Mouse (Mus musculus) skeletal muscle tissue, adult 2 months (tissue): Measurements from ENCODE around the gene Dcaf12.

Source experiments
- DNase-seq: peaks from one replicate; pipeline ENCODE4 v3.0.0-alpha.2; 2012; ENCODE audit warnings: low read depth, low spot score

Dcaf12 gene

DNA sequence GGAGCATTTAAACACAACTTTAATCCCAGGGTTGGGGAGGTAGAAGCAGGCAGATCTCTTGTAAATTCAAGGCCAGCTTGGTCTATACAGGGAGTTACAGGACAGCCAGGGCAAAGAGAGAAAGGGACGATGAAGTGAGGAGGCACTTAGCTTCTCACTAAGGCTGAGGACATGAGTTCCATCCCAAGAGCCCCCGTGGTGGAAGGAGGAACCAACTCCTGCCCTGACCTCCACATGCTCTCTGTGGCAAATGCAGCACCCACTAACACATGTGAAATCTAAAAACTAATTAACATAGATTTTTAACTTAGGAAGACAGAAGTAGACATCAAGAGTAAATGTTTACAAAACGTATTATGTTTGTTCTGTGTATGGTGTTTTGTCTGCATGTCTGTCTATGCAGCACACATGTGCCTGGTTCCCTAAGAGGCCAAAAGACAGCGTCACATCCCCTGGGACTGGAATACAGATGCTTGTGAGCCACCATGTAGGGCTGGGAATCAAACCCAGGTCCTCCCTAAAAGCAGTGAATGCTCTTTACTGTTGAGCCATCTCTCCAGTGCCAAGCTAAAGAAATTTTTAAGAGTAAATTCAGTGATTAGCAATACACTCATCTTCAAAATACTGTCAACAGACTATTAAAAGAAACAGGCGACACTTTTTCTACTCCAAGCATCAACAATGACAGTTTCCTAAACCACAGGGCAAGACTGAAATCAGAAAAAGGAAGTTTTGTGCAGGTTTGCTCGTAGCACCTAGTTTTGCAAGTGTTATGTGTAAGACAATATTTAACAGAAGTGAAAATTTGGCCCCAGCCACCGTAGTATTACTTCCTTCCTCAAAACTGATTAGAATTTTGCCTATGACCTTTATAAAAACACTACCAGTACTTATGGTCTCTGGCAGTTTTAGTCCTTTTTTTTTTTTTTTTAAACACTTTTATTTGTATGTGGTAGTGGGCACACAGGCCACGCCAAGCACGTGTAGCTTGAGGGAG lies 3.8 kb downstream of the Dcaf12 start:
- no peak for DNase-seq

GRCm38 (mm10) chr4:41307406-41307805 lies 7.3 kb downstream of the Dcaf12 start:
- no peak for DNase-seq

- DNase-seq: no peak
Observed at GRCm38 (mm10) chr4:41304302-41304701, 10.4 kb downstream of the Dcaf12 start.

GRCm38 (mm10) chr4:41303671-41304070 lies 11.0 kb downstream of the Dcaf12 start:
- DNase-seq: no peak

- no peak for DNase-seq
Observed at GRCm38 (mm10) chr4:41298976-41299375, 15.7 kb downstream of the Dcaf12 start.

DNA sequence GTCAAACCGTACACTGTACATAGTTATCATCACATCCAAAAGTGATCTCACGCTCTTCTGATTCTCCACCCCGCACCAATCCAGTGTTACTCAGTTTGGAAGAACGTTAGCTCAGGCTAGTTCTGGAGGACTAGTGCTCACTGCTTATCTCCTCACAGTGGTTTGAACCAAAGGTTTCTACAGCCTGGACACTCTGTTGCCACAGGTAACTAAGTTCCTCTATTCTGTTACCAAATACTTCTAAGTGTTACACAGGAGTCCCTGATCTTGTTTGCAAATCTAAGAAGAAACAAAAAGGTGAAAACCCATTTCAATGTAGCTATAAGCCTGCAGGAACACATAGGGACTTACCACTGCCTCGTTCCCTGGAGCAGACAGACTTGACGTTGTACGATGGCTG lies 18.7 kb downstream of the Dcaf12 start:
- DNase-seq: no peak

GRCm38 (mm10) chr4:41295507-41295906 lies 19.2 kb downstream of the Dcaf12 start:
- no peak for DNase-seq

DNA sequence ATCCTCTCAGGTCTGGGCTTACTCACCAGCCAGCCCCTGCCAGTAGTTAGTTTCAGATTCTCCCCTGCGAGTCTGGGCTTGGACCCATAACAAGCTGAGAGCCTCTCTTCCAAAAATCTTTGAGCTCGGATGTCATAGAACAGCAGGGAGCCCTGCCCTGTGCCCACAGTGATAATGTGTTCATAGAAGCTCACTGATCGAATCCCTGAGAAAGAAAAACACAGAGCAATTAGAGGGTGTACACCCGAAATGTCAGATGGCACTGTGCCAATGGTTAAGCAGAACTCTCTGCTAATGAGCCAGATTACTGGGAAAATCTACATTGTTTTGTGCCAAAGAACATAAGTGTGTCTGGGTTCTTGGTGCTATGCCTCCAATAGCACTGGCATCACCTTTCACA lies 20.8 kb downstream of the Dcaf12 start:
- DNase-seq: peak; percentile 45

DNA sequence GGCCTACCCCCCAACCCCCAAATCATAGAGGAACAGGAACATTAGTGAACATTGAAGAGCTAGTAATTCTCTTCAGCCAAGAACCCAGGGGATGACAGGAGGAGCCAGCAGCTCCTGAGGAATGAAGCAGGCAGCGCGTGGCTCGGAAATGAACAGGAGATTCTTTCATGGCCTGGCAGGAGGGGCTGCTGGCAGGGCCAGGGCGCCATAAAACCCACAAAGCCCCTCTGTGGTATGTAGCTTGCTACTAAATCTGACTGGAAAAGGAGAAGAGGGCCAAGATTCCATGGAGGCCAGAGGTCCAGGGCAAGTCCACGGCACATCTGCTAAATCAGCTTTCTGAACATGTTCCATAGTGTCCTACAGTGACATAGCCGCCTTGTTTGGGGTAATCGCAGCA lies 24.9 kb downstream of the Dcaf12 start:
- DNase-seq: no peak

DNA sequence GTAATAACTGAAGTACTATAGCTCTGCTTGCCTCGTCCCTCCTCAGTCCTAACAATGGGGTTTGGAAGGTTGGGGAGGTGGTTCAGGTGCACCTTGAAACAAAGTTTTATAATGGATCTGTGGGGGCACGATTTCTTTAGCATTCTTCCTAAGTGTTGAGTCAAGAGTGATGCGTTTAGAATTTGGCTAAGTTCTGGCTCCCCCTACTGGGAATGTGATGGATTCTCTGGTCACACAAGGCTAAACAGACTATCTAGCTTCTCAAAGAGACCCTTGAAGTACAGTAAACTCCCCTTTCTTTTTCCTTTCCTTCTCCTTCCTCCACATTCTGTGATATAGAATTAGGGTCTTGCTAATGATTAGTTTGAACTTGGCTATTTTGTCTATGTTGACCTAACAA lies 28.3 kb downstream of the Dcaf12 start:
- no peak for DNase-seq

GRCm38 (mm10) chr4:41284087-41284486 lies 30.6 kb downstream of the Dcaf12 start:
- DNase-seq: no peak

DNA sequence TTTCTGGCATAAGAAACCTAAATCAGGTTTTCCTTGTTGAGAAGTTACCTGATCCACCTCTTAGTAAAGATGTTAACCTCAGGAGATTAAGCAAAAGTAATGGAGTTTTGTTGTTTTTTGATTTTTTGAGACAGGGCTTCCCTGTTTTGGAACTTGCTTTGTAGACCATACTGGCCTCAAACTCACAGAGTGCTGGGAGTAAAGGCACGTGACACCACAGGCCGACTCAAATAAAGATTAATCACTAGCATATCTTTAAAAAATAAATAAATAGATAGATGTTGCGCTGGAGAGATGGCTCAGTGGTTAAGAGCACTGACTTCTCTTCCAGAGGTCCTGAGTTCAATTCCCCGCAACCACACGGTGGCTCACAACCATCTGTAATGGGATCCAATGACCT lies 38.8 kb downstream of the Dcaf12 start:
- DNase-seq: no peak

DNA sequence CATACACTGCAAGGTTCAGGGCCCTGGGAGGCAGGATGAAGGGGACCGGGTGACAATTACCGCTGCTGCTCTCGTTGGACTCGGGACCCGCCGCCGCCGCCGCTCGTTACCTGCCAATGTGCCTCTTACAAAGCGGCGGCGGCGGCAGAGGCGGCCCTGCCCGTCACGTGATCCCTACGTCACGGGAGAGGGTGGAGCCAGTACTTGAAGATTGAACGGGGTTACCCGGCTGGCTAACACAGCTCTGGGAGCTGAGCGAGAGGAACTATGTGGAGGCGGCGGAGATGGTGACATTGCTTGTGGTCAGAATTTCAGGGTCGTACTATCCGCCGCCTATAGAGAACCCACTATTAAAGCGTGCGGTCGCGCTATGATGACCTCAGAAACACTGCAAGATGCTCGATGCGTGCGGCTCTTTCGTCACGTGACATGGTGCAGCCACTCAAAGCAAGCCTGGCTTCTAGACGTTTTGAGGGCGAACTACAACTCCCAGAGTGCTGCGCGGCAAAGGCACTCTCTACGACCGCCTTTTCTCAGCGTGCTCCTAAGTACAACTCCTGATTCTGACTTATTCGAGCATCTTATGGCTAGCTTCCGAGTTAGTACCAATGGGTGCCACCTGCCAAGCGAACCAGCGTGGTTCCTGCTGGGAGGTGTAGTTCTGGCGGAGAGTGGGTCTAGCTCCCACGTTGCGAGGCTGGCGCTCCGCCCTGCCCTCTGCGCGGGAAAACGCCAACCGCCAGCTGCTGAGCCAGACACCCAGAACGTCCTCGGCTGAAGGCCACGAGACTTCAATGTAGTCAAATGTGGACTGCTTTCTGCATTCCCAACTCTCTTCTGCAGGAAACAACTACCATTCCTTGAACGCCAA lies 39.5 kb downstream of the Dcaf12 start, which contains the start of gene Ubap2:
Gene Ubap2 (minus strand): TSS at position 165 of the 871 bp plus-strand sequence.
- peak; percentile 98 for DNase-seq

- DNase-seq: no peak
Observed at GRCm38 (mm10) chr4:41274377-41274979, 40.2 kb downstream of the Dcaf12 start.

DNA sequence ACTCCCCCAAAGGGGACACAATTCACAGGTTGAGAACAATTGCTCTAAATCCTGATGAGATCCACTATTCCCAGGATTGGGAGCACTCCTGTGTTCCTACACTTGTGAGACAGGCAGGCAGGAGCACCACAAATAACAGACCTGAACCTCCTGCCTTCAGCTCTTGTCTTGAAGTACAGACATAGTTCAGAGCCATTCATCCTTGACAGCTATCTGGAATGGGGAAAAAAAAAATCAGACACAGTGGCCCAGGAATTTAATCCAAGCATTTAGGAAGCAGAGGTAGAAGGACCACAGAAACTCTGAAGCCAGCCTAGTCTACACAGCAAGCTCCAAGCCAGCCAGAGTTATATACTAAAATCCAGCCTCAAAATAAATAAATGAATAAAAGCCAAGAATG lies 46.6 kb downstream of the Dcaf12 start:
- no peak for DNase-seq

DNA sequence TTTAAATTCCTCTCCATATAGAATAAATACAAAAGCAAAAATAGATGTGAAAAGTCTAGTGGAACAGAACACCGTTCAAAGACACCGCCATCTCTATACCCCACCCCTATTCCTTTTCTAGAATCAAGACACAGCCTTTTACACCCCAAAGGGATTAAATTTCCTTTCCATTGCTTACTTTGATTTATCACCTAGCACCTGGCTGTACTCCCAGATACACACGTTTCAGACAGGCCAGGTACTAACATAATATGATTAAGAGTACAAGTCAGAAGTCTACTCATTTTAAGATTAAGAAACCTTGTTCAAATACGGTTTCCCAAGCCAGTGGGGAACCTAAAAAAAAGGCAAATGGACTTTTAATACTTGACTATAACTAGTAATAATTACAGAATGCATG lies 48.3 kb downstream of the Dcaf12 start:
- DNase-seq: no peak

- DNase-seq: no peak
Observed at GRCm38 (mm10) chr4:41260691-41261090, 54.0 kb downstream of the Dcaf12 start.

- DNase-seq: no peak
Observed at GRCm38 (mm10) chr4:41259019-41259418, 55.7 kb downstream of the Dcaf12 start.

- DNase-seq: peak; percentile 31
Observed at GRCm38 (mm10) chr4:41257752-41258151, 56.9 kb downstream of the Dcaf12 start.

DNA sequence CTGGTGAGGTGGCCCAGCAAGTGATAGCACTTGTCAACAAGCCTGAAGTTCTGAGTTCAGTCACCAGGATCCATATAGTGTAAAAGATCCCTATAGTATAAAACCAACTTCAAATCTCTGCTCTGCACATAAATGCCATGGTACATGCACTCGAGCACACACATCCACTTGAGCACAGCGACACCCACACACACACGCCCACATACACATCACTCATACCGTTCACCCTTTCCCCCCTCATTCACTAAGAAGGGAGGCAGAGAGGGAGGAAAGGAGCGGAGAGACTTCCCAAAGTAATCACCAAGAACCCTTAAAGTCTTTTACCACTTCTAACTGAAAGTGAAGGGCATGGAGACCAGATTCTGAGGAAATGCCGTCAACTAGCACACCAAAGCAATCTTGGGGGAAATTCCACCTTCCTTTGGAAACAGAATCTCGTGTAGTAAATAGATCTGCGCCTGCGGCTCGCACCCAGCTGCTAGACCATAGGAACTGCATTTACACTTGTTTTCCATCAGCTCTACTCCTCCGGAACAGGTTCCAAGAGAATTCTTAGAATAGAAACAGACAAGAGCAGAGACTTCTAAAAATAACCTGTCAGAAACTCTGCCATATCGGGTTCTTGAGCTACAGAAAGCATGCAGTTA lies 59.0 kb downstream of the Dcaf12 start:
- DNase-seq: peak; percentile 56

DNA sequence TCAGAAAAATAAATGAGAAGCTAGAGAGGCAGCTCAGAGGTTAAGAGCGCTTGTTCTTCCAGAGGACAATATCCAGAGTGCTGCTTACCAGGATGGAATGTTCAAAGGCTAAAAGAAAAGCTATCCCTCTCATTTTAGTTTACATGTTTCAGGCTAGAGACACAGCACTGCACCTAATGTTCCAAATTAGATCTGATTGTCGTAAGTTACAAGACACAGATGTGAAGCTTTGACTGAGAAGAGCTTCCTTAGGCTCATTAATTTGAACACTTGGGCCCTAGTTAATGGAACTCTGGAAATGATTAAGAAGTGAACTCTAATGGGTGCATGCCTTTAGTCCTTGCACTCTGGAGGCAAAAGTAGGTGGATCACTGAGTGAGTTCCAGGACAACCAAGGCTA lies 60.9 kb downstream of the Dcaf12 start:
- DNase-seq: no peak
